Mouse (Mus musculus) MEL (cell line): ENCODE results near the gene Mtx1.

ENCODE experiments used
- CTCF ChIP-seq, 3 experiments: IDR thresholded peaks in 2 of 3; conservative IDR thresholded peaks in 1 of 3; 2 replicates each; pipeline ENCODE4 v1.5.1; 2011 to 2012; ENCODE audit warnings: low read length in 3 of 3, low read depth in 2 of 3, mild to moderate bottlenecking in 2 of 3, improper control_type of control experiment in 1 of 3, inconsistent platforms in 1 of 3, mixed read lengths in 1 of 3, moderate library complexity in 1 of 3; ENCODE audit not compliant: control insufficient read depth in 1 of 3, insufficient read depth in 1 of 3, poor library complexity in 1 of 3, severe bottlenecking in 1 of 3
- MAZ ChIP-seq: IDR thresholded peaks from 2 replicates; pipeline ENCODE4 v1.6.1; 2012; ENCODE audit warnings: low read depth, mild to moderate bottlenecking, inconsistent platforms, low read length, improper control_type of control experiment
- ZNF384 ChIP-seq: IDR thresholded peaks from 2 replicates; pipeline ENCODE4 v1.6.1; 2012; ENCODE audit warnings: low read depth, mild to moderate bottlenecking, inconsistent platforms, low read length, improper control_type of control experiment

DNA sequence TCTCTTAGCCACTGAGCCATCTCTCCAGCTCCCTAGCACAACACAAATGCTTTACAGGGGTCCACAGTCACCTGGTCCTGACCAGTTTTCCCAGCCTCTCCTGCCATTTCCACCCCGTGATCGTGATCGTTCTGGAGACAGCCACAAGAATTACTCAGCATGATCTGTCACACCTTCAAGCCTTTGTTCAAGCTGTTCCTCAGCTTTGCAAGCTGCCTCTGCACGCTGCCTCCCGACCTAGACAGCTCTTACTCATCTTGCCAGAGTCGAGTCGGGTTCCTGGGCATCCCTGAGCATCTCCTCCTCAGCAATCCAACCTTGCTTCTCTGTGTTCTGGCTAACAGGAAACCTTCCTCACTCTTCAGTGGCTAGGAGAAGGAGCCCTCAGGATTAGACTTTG, 32.2 kb upstream of the Mtx1 start, which contains the start of gene Dpm3:
- TF ChIP-seq CTCF (IDR thresholded peaks at IDR 0.05 in 2 of 3, conservative IDR thresholded peaks at IDR 0.05 in 1 of 3; ENCODE audit: control insufficient read depth in 1 of 3, insufficient read depth in 1 of 3, low read depth in 2 of 3, low read length in 3 of 3, poor library complexity in 1 of 3, severe bottlenecking in 1 of 3) = no peak
- TF ChIP-seq ZNF384 = no peak
- no peak for TF ChIP-seq MAZ
